Mouse (Mus musculus) embryo, embryonic 11 days (tissue): Measurements from ENCODE around the gene Agpat4.

ENCODE experiments used
- DNase-seq: peaks from one replicate; pipeline ENCODE4 v3.0.0-alpha.2; 2015

Gene Agpat4

GRCm38 (mm10) chr17:12123168-12123567, 4.7 kb downstream of the Agpat4 start:
- no peak for DNase-seq

DNA sequence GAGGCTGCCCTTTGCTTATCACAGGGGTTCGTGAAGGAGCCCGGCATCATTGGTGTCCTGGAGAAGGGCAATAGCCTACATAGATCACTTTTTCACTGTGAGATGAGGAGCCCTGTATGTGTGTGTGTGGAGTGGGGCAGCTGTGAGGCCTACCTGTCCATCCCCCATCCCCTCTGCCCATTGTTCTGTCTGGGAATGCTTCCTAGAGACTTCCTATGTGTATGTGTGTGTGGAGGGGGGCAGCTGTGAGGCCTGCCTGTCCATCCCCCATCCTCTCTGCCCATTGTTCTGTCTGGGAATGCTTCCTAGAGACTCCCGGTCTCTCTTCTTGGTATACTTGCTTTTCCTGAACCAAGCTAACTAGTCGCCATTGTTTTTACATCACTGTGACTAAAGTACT, 8.6 kb downstream of the Agpat4 start:
- no peak for DNase-seq

DNA sequence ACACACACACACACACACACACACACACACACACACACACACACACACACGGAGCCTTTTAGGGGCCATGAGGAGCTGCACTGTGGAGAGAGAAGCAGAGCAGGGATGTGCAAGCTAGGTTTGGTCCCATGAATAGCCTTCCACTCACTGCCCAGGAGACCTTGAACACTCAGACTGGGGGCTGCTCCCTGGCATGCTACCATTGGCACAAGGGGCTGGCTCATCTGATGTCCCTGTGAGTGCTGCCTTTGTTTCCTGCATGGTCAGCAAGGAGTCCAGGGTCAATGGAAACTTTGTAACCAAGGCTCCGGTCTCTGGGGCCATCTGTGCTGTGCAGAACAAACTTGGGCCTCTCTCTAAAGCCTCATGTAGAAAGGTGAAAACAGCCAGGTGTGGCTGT, 10.5 kb downstream of the Agpat4 start:
- no peak for DNase-seq

DNA sequence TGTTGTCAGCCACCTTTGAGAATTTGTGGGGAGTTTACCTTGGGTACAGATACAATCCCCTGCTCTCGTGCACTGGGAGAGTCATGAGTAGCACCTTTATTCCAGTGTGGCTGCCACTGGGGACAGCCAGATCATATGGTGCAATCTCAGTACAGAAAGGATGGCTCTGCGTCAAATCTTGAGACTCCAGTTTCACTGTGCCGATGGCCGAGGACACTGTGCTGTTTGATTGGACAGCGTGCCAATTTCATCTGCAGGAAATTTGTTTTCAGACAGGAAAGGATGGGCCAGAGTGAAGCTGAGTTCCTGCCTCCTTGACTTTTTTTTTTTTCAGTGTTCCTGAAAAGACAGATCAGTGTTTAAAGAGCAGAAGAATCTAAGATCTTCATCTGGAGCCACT, 12.7 kb downstream of the Agpat4 start:
- DNase-seq = no peak

- DNase-seq = no peak
Measured at GRCm38 (mm10) chr17:12131581-12131980, 13.1 kb downstream of the Agpat4 start.

GRCm38 (mm10) chr17:12132904-12133303, 14.4 kb downstream of the Agpat4 start:
- DNase-seq = no peak

- no peak for DNase-seq
Measured at GRCm38 (mm10) chr17:12133985-12134384, 15.5 kb downstream of the Agpat4 start.

DNA sequence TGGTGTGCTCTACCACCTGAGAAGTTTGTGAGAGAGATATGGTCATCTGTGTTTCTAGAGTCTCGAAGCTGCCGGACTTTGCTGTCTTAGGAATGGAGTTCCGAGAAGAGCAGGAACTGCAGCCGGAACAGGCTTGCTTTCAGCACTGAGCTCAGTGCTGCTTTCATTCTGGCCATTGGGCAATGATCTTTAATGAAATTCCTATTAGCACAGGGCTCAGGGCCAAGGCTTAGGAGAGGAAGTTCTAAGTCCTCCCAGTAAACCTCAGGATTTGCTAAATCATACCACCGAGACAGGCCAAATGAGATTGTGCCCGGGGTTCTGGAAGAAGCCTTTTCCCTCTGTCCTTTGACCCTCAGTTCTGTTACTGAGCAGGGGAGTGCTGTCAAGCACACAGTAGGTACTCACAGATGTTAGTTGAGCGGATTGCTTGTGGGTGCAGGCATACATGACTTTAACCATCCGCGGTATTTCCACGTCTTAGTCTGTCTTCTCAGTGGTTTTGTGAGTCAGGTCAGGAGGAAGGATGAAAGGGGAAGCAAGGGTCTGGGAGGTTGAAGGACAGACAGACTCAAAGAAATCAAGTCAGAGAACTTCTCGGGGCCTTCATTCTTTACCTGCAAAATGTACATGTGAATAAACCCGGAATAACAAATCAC, 16.6 kb downstream of the Agpat4 start:
- no peak for DNase-seq

- no peak for DNase-seq
Measured at GRCm38 (mm10) chr17:12138355-12138754, 19.9 kb downstream of the Agpat4 start.

- no peak for DNase-seq
Measured at GRCm38 (mm10) chr17:12143948-12144364, 25.5 kb downstream of the Agpat4 start.

DNA sequence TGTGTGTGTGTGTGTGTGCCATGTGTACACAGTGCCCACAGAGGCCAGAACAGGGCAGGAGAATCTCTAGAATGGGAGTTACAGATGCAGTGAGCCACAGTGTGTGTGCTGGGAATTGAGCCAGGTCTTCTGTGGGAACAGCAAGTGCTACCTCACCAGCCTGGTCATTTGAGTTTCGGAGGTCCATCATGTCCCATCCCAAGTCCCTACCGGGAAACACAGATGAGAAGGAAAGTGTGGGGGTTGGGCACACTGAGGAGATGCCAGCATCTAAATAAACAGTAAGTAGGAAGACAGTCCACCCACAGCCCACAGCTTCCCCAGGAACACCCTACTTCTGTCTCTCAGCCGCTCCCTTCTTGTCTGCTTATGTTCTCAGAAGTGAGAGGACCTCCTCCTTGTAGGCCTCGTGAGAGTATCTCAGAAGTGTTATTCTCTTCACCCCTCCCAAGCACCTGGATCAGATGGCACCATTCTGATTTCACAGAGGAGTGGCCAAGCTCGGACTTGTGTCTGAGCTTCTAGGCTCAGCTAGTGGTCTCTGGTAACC, 27.7 kb downstream of the Agpat4 start:
- no peak for DNase-seq

- no peak for DNase-seq
Measured at GRCm38 (mm10) chr17:12147830-12148229, 29.3 kb downstream of the Agpat4 start.

- no peak for DNase-seq
Measured at GRCm38 (mm10) chr17:12149232-12149861, 30.8 kb downstream of the Agpat4 start.

GRCm38 (mm10) chr17:12150970-12151369, 32.5 kb downstream of the Agpat4 start:
- DNase-seq = no peak

GRCm38 (mm10) chr17:12154260-12154659, 35.8 kb downstream of the Agpat4 start:
- DNase-seq = no peak

GRCm38 (mm10) chr17:12155236-12155635, 36.7 kb downstream of the Agpat4 start:
- no peak for DNase-seq

DNA sequence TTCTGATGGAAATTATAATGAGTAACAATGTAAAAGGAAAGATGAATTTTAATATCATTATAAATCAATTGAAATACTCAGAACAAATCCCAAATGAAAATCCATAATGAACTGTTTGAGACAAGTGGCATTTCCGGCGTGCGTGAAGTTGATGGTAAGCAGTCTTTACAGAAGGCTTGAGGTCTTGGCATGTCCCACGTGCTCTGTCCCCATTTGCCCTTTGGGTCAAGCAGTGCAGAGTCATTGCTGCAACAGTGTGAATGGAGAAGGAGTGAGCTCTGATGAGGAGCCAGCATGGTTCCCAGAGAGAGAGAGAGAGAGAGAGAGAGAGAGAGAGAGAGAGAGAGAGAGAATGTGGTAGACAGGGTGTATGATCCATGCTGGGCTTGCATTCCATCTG, 37.4 kb downstream of the Agpat4 start:
- DNase-seq = no peak

DNA sequence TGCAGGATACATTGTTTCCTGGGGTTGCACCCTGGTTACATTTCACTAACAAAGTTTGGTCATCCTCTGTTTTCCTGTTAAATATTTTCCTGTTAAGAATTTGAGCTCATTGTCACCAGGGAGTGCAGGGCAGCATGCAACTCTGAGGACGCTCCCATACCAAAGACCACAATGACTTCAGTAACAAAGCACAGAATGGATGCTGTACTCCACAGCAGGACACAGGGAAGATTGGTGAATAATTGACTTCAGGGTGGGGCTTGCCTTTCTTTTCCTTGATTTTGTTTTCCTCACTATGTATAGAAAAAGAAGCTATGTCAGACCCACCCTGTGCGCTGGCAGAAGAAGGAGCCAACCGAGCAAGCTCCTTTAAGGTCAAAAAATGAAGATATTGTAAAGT, 38.2 kb downstream of the Agpat4 start:
- no peak for DNase-seq

- DNase-seq = no peak
Measured at GRCm38 (mm10) chr17:12157203-12157602, 38.7 kb downstream of the Agpat4 start.

DNA sequence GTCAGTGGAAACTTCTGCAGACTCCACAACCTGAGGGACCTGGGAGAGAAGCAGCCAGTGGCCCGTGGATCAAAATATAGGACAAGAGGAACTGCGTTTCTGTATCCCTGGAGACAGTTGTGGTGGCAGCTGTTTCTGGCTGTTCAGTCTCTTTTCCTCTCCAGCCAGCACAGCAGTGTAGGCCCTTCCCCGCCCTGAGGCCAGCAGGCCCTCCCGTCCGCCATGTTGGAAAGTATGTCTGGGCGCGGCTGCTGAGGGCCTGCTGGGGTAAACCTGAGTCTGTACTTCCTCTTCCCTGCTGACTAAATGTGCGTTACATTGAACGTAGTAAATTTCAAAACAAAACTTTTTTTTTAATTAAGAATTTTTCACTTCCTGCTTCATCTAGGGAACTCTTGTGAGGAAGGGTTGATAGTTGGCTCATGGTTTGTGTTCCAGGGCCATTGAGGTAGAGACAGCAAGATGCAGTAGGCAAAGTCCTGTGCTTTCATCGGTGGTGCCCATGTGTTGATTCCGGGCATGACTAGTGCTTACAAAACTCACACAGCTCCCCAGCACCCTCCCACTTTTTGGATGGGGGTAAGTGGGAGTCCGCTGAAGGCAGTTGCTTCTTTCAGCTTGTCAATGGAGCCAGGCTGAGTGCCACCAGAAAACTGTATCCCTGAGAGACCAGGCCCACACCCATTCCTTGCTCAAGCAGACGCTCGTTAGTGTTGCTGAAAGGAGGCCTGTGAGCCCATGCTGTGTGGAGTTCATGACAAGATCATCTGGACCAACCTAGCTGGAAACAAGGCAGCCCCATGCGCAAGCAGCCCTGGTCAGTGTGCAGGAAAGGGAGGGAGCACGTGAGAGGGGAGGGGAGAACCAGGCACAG, 40.9 kb downstream of the Agpat4 start:
- no peak for DNase-seq

DNA sequence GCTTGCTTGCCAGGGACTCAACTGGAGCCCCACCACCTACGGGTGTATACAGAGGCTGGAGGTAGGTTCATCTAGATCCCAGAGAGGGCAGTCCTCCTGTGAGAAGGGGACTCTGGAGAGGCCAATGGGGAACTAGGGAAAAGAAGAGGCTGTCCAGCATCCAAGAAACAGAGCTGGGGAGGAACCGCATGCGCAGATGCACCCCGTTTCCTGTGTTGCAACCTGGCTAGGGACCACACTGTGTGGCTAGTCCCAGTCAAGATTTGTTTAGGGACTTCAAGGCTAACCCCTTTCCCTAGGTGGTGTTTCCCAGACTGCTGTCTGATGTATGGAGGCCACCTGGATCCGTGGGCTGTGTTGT, 41.5 kb downstream of the Agpat4 start:
- no peak for DNase-seq

DNA sequence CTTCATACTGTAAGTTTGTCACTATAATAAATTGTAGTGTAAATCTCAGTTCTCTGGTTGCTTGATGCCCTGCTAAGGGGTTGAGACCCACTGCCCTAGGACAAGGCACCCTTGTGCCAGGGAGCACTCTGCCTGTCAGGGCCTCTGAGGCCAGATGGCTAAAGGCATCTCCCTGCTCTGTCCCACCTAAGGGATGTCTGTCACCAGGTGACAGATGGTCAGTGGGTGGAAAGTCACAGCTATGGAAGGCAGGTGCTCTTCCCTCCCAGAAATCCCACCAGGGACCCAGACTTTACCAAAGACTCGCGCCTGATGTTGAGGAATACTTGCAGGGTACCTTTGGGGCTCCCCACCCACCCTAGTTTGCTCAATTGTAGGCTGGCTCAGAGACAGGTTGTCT, 42.0 kb downstream of the Agpat4 start:
- DNase-seq = no peak

GRCm38 (mm10) chr17:12160984-12161764, 42.7 kb downstream of the Agpat4 start:
- no peak for DNase-seq
